13 mouse cellular contexts compared by ENCODE assay signal in the genomic region with DNA sequence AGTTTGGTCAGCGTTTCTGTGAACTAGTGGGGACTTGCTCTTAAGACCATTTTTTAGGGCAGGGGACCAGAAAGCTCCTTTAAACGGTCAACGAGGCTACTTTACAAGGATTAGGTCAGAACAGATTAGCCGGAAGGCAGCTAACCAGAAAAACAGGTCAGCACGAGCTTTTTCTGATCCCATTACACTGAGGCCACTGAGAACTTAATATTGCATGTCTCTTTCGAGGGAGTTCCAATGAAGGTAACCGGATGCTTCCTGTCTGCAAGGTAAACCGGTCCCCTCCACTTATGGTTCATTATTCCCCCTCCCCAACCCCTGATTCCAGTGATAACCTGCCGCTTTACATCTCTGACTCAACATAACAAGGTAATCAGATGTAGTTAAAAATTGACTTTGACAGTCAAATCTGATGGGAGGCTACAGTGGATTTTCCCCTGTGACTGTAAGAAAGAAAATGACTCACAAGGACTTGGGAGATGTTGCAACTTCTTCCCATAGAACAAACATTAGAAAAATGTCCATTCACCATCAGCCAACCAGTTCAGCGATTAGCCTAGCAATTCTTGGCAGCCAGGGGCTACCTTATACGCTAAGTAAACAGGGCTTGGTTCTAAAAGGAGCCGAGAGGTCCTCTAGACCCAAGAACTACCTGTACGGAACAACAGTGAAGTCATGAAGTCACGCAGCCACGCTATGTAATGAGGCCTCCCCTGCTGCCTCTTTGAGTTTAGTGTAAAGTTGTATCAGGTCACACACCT. TPM values are rescaled to one million over a fixed set of nuclear protein-coding genes. Genes with fewer than 3 reads are reported as not detected.
A peak's percentile ranks its signal among the peaks of the same experiment; 100 is the strongest.
DNase-seq lines count a peak whose midpoint lies in the region; ATAC-seq and TF ChIP-seq lines count a peak whose summit lies in the region.
"Had no signal": no experiment of that assay in that cellular context is flagged by ENCODE, and none has a peak within 500 bp of the region (broad histone marks: within the 10 kb centered on the region; RNA-seq: fewer than 3 reads in every experiment).

No protein-coding gene starts in this region.

- 67% methylated on average over 15 of the region's 15 CpGs for WGBS in lung, postnatal 0 days
- WGBS in stomach, postnatal 0 days, result 53% methylated on average over 15 of the region's 15 CpGs

- H3K9ac ChIP-seq in lung, postnatal 0 days (replicated peaks; ENCODE audit: low read depth), result no peak overlapping the region
- H3K9ac ChIP-seq in stomach, postnatal 0 days (ENCODE audit: low read length), result no peak overlapping the region
- H3K9ac ChIP-seq: heart, embryonic 12.5 days; liver, embryonic 13.5 days had no signal

- peak; percentile 91 for ATAC-seq in lung, postnatal 0 days
- peak; percentile 80 for ATAC-seq in stomach, postnatal 0 days (ENCODE audit: low FRiP score, low TSS enrichment)
- no peak for ATAC-seq in inflammation-experienced regulatory T-cells, adult 6 months
- ATAC-seq: midbrain, embryonic 16.5 days had no signal

- TF ChIP-seq EP300 in lung, postnatal 0 days (IDR thresholded peaks at IDR 0.05), result peak; percentile 99
- TF ChIP-seq EP300 in stomach, postnatal 0 days (optimal IDR thresholded peaks at IDR 0.05), result peak; percentile 19

- no peaks in the 10 kb centered on the region for H3K9me3 ChIP-seq in lung, postnatal 0 days (ENCODE audit: low read length)
- H3K9me3 ChIP-seq in stomach, postnatal 0 days (ENCODE audit: control insufficient read depth, low read length), result no peaks in the 10 kb centered on the region
- H3K9me3 ChIP-seq: heart, embryonic 12.5 days; liver, embryonic 13.5 days had no signal

- no peak overlapping the region for H3K4me2 ChIP-seq in lung, postnatal 0 days (replicated peaks; ENCODE audit: low read depth, low read length)
- no peak overlapping the region for H3K4me2 ChIP-seq in stomach, postnatal 0 days (replicated peaks; ENCODE audit: low read depth)
- H3K4me2 ChIP-seq: heart, embryonic 12.5 days; liver, embryonic 13.5 days had no signal

- H3K27me3 ChIP-seq in lung, postnatal 0 days (replicated peaks; ENCODE audit: insufficient read depth, low read length), result no peaks in the 10 kb centered on the region
- H3K27me3 ChIP-seq in stomach, postnatal 0 days (ENCODE audit: control insufficient read depth, insufficient read depth, low read length), result no peaks in the 10 kb centered on the region
- H3K27me3 ChIP-seq: heart, embryonic 12.5 days; liver, embryonic 13.5 days had no signal

- TF ChIP-seq CTCF in lung, postnatal 0 days (IDR thresholded peaks at IDR 0.05), result no peak
- peak; percentile 15; the same call in 1 of the 2 replicates for TF ChIP-seq CTCF in stomach, postnatal 0 days (IDR thresholded peaks at IDR 0.05; ENCODE audit: low read depth)

- no peak overlapping the region for H3K4me3 ChIP-seq in lung, postnatal 0 days (ENCODE audit: low read depth, low read length)
- no peak overlapping the region for H3K4me3 ChIP-seq in stomach, postnatal 0 days (ENCODE audit: low read depth, low read length)
- H3K4me3 ChIP-seq: heart, embryonic 12.5 days; left cerebral cortex, adult 2 months; liver, embryonic 13.5 days had no signal

- H3K4me1 ChIP-seq in lung, postnatal 0 days (ENCODE audit: insufficient read depth, low read depth, low read length), result peaks cover 3% of the 10 kb centered on the region; the same call in 1 of the 2 replicates
- no peaks in the 10 kb centered on the region for H3K4me1 ChIP-seq in stomach, postnatal 0 days (replicated peaks; ENCODE audit: control insufficient read depth, insufficient read depth)
- H3K4me1 ChIP-seq: heart, embryonic 12.5 days had no signal

- DNase-seq in urinary bladder, postnatal 14 days (ENCODE audit: low spot score), result peak; percentile 60
- DNase-seq in urinary bladder, postnatal 4 days (ENCODE audit: low spot score in 2 of 2), result no peak
- peak; percentile 24 for DNase-seq in kidney, adult 18-20 months
- DNase-seq in lung, postnatal 0 days (ENCODE audit: low spot score), result peak; percentile 95
- DNase-seq in stomach, postnatal 0 days (ENCODE audit: low spot score), result peak; percentile 51
- no peak for DNase-seq in right cerebral cortex, postnatal 4 days
- DNase-seq in spleen, postnatal 36 days (ENCODE audit: low spot score in 2 of 2), result no peak
- DNase-seq: embryo, embryonic 11 days; liver, embryonic 13.5 days had no signal

- peak overlapping the region; percentile 91 for H3K27ac ChIP-seq in lung, postnatal 0 days (ENCODE audit: low read length)
- peak overlapping the region; percentile 73 for H3K27ac ChIP-seq in stomach, postnatal 0 days (replicated peaks)
- H3K27ac ChIP-seq: left cerebral cortex, adult 2 months; liver, embryonic 13.5 days had no signal

- peaks cover 11% of the 10 kb centered on the region for H3K36me3 ChIP-seq in lung, postnatal 0 days (ENCODE audit: insufficient read depth, low read length)
- peaks cover 6% of the 10 kb centered on the region for H3K36me3 ChIP-seq in stomach, postnatal 0 days (ENCODE audit: control insufficient read depth, insufficient read depth, low read length)

RNA-seq across cellular contexts. Expression of a gene that starts 15.0 kb away (rescaled TPM):
- polyA plus RNA-seq in lung, postnatal 0 days (2015; fragmentation: Nextera tagmentation; extraction: Ambion mirVana), result 75.1 and 80.6 TPM in 2 replicates
- 56.6 and 65.0 TPM in 2 replicates for polyA plus RNA-seq in stomach, postnatal 0 days (2015; fragmentation: Nextera tagmentation; extraction: Ambion mirVana)
- 10 to 100 TPM; 41.7 to 44.3 (median 43.6) TPM for polyA plus RNA-seq in inflammation-experienced regulatory T-cells, adult 6 months (2017; shearing (Covaris generic))

Comparison
In these comparisons a context has a peak if more than half of its experiments do, and no peak if none do; other contexts are left out.
1. DNase-seq: peak in urinary bladder, postnatal 14 days (single experiment), kidney, adult 18-20 months (single experiment), lung, postnatal 0 days (single experiment) and stomach, postnatal 0 days (single experiment); none in urinary bladder, postnatal 4 days (0 of 2), right cerebral cortex, postnatal 4 days (single experiment) and spleen, postnatal 36 days (0 of 2).